Mouse (Mus musculus): ENCODE data around the gene Drc7.

The Drc7 gene

GRCm38 (mm10) chr8:95059812-95060533 is 5.1 kb downstream of the Drc7 start:
- no peak for DNase-seq (ENCODE audit: low spot score in 2 of 2)

GRCm38 (mm10) chr8:95064531-95064930 is 9.6 kb downstream of the Drc7 start:
- no peak for DNase-seq (ENCODE audit: low spot score in 2 of 2)

- no peak for DNase-seq (ENCODE audit: low spot score in 2 of 2)
Measured at GRCm38 (mm10) chr8:95067582-95067981, 12.7 kb downstream of the Drc7 start.

GRCm38 (mm10) chr8:95075504-95075903 is 20.6 kb downstream of the Drc7 start:
- no peak for DNase-seq (ENCODE audit: low spot score in 2 of 2)

GRCm38 (mm10) chr8:95076151-95076550 is 21.2 kb downstream of the Drc7 start:
- no peak for DNase-seq (ENCODE audit: low spot score in 2 of 2)

- no peak for DNase-seq (ENCODE audit: low spot score in 2 of 2)
Measured at GRCm38 (mm10) chr8:95078055-95078454, 23.2 kb downstream of the Drc7 start.

GRCm38 (mm10) chr8:95079305-95079704 is 24.4 kb downstream of the Drc7 start:
- no peak for DNase-seq (ENCODE audit: low spot score in 2 of 2)

- peak; percentile 99 for DNase-seq (ENCODE audit: low spot score in 2 of 2)
Measured at GRCm38 (mm10) chr8:95080381-95081341, 25.8 kb downstream of the Drc7 start, which contains the start of gene Katnb1. TSS of gene Katnb1 (plus strand) at chr8:95081186.

- no peak for DNase-seq (ENCODE audit: low spot score in 2 of 2)
Measured at GRCm38 (mm10) chr8:95081650-95082049, 26.7 kb downstream of the Drc7 start.

- DNase-seq (ENCODE audit: low spot score in 2 of 2): no peak
Measured at GRCm38 (mm10) chr8:95084261-95084660, 29.4 kb downstream of the Drc7 start.

GRCm38 (mm10) chr8:95084744-95085431 is 30.0 kb downstream of the Drc7 start:
- DNase-seq (ENCODE audit: low spot score in 2 of 2): no peak

GRCm38 (mm10) chr8:95085432-95086141 is 30.7 kb downstream of the Drc7 start:
- DNase-seq (ENCODE audit: low spot score in 2 of 2): no peak

GRCm38 (mm10) chr8:95093574-95093973 is 38.7 kb downstream of the Drc7 start:
- no peak for DNase-seq (ENCODE audit: low spot score in 2 of 2)

- DNase-seq (ENCODE audit: low spot score in 2 of 2): peak; percentile 44 to 46
Measured at GRCm38 (mm10) chr8:95099009-95099408, 44.1 kb downstream of the Drc7 start.

GRCm38 (mm10) chr8:95101972-95102371 is 47.1 kb downstream of the Drc7 start:
- DNase-seq (ENCODE audit: low spot score in 2 of 2): no peak

GRCm38 (mm10) chr8:95107306-95107705 is 52.4 kb downstream of the Drc7 start:
- DNase-seq (ENCODE audit: low spot score in 2 of 2): no peak

GRCm38 (mm10) chr8:95112594-95112993 is 57.7 kb downstream of the Drc7 start:
- DNase-seq (ENCODE audit: low spot score in 2 of 2): no peak

- no peak for DNase-seq (ENCODE audit: low spot score in 2 of 2)
Measured at GRCm38 (mm10) chr8:95113108-95113507, 58.2 kb downstream of the Drc7 start.

- DNase-seq (ENCODE audit: low spot score in 2 of 2): no peak
Measured at GRCm38 (mm10) chr8:95113750-95114149, 58.8 kb downstream of the Drc7 start.

- no peak for DNase-seq (ENCODE audit: low spot score in 2 of 2)
Measured at GRCm38 (mm10) chr8:95123455-95123854, 68.6 kb downstream of the Drc7 start.

GRCm38 (mm10) chr8:95126497-95126896 is 71.6 kb downstream of the Drc7 start:
- DNase-seq (ENCODE audit: low spot score in 2 of 2): no peak

Measured in right cerebral cortex, postnatal 36 days (tissue).